Mouse (Mus musculus) kidney, postnatal 14 days (tissue): ENCODE data around the gene Gm7945.
"Not testable (repeated sequence)": the region's sequence is repeated elsewhere in the genome, so short reads cannot be mapped to it uniquely, and the experiment has no call there.

Experiments used
- DNase-seq: peaks from one replicate; pipeline ENCODE4 v3.0.0; 2022; ENCODE audit warnings: mixed read lengths

Gm7945 gene

GRCm38 (mm10) chr14:41386279-41386678 lies at the start of gene Gm7945:
Gene Gm7945 (minus strand): TSS chr14:41386379.
- DNase-seq = not testable (repeated sequence)

GRCm38 (mm10) chr14:41425393-41426075 lies 39.4 kb upstream of the Gm7945 start:
- peak; percentile 25 for DNase-seq

DNA sequence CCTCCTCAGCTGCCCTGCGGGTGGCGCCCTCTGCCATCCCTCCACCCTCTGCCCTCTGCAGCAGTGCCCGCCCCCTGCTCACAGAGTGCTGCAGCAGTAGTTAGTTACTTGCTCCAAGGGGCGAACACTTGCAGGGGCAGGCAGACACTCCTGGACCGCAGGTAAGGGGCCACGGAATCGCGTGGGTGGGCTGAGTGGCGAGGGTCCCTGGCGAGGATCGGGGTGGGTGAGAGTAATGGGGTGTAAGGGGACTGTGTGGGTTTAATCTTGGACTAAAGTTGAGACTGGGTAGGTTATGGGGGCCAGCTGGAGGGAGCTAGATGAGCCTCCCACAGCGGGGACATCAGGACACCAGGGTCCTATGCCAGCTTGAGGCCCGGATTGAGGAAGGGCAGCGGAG lies 38.5 kb upstream of the Gm7945 start:
- DNase-seq = peak; percentile 0

- DNase-seq = not testable (repeated sequence)
These were observed 22.0 kb upstream of the Gm7945 start, which contains the start of gene Gm6482 for GRCm38 (mm10) chr14:41408181-41408580. Gene Gm6482 (minus strand): TSS chr14:41408281.

DNA sequence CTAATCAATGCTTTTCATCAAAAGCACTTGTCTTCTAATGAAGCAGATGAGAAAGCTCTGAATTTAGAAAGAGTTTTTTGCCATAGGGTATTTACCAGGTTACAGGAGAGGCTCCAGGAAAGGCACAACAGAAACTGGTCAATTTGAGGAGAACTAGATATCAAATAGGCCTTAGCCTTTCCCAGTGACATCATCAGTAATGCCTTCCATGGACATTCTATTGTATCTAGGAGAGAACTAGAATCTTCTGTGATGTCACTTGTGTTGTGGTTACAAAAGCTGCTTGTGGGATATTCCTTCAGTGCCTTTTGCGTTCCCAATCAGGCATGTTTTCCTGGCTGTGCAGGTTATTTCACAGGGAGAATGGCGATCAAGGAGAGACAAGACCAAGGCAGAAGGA lies 37.9 kb downstream of the Gm7945 start, which contains the start of gene Gm5798:
TSS of gene Gm5798 (plus strand) at position 301 of the 400 bp plus-strand sequence.
- DNase-seq = not testable (repeated sequence)
